Mouse (Mus musculus) frontal cortex, postnatal 25 days (tissue): Measurements from ENCODE around the gene Nsl1.

ENCODE experiments used
- DNase-seq, 2 experiments: peaks; one replicate each; pipeline ENCODE4 v3.0.0; 2022; ENCODE audit warnings: low spot score in 2 of 2

Gene Nsl1

DNA sequence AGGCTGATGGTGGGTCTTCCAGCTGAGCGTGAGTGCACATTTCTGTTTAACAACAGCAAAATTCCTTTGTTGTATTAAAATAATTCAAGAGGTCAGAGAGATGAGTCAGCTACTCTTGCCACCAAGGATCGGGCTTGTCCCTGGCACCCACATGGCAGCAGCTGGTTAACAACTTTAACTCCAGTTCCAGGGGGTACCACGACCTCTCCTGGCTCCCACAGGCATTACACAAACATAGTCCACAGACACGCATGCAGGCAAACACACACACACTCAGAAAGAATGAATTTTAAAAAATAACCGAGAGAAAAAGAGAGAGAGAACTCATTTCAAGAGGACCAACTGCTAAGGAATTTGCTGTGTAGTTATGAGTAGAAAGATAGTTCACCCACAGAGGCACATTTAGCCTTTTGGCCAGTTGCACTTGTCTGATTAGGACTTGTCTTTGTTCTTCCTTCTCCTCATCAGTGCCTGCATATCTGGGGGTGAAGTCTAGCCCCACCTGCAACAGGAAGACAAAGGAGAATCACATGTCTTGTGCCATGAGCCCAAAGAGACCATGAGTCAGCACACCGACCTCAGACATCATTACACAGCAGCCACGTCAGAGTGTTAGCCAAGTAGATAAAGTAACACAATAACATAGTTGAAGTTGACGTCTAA lies 7.8 kb upstream of the Nsl1 start:
- DNase-seq = no peak

DNA sequence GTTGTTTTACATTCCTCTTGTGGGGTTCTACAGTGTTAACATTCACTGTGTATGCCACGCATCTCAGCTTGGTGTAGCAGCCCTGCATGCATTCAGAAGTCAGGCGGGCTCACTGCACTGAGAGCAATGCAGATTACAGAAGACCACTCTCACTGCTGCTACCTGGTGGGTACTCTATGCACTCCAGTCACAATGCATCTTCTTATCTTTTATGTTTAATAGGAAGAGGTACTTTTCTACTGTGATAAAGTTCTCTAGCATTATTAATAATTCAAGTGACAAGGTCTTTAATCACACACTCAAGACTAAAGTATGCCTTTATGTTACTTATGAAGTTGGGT lies 7.3 kb upstream of the Nsl1 start:
- DNase-seq = no peak

DNA sequence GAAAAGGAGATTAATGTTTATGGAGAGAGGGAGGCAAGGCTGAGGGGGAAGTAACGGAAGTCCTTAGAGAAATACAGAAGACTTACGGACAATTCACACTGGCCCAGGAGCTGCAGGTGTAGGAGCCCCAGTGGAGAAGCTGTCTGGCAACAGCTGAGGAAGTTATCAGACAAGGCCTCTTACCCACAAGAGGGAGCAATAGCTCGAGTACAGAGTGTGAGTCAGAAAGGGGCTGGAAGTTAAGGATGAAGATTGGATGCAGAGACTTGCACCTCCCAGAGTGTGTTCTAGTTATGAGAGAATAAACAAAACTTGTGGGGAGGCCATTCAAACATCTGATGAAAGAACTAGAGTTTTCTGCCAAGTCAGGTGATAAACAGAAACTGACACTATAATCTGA lies 5.4 kb upstream of the Nsl1 start:
- DNase-seq = no peak

DNA sequence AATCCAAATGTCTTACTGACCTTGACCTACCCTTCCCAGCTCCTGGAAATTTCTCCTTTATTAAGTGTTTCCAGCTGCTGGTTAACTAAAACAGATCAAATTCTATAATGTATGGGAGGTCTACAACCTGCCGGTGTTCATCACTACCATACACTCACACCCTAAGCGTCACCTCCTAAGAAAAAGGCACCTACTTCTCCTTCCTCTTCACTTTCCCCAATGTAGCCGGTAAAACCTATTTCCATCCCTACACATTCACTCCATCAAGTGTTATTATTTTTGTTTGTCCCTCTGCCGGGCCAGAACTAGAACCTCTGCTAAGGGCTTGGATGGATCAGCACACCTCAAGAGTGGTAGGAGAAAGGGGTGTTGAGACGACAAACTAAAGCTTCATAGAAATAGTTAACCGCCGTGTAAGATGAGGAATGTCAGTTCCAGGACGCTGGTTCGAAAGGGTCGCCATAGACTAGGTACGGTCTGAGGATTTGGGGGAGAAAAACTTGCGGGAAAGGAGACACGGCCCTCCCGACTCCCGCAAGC lies 501 bp upstream of the Nsl1 start:
- no peak for DNase-seq

DNA sequence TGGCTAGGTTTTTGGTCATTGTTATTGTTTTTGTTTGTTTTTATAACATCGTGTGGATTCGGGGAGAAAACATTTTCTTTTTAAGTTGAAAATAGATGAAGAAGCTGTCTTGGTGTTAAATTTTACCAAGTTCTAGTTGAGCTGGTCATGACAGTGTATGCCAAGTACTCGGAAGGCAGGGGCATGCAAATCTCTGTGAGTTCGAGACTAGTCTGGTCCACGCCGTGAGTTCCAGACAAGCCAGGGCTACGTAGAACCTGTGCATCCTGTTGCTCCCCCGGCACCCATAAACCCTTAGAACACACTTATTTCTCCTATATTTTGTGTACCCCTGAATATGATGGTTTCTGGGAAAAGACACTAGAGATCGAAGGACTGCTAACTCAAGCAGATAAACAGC lies 888 bp downstream of the Nsl1 start:
- no peak for DNase-seq

DNA sequence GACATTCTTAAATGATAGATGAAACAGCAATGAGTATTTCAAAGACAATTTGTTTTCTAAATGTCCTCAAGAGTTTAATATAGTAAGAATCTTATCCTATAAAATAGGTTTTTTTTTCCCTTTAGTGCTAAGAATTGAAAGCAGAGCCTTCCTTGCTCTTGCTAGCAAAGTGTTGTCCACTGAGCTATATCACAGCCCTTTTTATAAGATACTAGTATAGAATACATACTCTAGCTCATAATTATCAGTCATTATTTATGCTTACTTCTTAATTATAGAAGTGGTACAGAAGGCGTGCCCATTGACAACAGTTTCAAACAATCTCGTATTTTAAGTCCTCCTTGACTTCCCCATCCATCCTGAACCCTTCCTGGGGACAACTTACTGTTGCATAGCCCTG lies 1.7 kb downstream of the Nsl1 start:
- no peak for DNase-seq

DNA sequence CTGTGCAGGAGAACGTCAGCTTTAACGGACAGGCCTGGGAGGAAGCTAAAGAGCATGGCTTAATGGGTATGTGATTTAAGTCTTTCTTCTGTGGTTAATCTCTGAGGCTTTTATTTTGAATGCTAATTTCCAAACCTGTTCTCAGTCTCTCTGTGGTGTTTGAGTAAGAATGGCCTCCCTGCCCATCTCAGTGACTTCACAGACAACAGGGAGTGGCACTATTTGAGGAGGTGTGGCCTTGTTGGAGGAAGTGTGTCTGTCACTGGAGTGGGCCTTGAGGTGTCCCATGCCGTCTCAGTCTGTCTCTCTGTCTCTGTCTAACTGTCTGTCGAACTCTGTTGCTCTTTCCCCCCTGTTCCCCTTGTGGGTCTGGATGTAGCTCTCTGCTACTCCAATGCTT lies 2.4 kb downstream of the Nsl1 start:
- DNase-seq = no peak

DNA sequence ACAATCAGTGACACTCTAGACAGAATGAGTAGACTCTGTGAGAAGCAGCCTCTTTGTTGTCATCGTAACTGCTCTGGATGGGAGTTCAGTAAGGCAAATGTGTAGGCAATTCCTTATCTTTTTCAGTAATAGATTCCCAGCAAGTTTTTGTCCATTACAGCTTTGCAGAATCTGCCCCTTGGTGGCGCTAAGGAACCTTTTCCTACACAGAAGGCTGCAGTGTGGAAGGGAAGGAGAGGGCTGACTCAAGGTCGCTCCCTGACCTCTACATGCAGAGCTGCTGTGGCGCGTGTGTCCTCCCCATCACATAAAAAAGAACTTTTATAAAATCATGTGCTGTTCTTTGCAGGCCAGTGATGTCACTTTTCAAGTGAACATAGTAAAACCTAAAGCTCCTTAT lies 5.6 kb downstream of the Nsl1 start:
- no peak for DNase-seq

DNA sequence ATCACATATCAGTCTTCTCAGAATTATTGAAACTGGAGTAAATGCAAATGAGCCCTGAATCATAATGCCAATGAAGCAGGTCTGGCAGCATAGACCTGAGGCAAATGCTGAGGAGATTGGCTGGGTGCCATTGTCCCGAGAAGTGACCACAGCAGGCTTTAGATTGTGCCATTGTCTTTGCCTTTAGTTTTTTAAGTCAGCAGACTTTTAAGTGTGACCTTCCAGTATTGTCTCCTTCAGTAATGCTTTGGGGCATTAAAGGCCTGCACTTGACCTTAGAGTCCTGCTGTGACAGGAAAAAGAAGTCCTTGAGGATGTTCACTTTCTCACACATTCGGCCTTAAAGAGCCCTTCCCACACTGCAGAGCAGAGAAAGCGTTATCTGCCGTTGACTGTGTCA lies 7.4 kb downstream of the Nsl1 start:
- no peak for DNase-seq

DNA sequence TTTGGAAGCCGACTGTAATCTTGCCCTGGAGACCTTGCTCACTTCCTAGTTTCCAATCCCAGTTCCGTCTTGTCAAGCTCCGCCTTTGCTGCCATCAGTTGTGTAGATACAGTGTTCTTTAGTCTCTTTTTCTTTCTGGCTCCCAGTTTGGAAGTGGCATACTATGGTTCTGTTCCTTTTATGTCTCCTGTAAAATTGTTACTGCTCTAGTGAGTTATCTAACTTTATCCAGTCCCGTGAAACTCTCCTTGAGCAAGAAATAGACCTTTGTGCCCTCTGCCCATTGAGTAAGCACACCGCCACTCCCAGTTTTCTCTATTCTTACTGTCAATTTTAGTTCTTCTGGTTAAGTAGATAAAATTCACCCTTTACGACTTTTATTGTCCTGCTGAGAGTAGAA lies 8.8 kb downstream of the Nsl1 start:
- DNase-seq = no peak

DNA sequence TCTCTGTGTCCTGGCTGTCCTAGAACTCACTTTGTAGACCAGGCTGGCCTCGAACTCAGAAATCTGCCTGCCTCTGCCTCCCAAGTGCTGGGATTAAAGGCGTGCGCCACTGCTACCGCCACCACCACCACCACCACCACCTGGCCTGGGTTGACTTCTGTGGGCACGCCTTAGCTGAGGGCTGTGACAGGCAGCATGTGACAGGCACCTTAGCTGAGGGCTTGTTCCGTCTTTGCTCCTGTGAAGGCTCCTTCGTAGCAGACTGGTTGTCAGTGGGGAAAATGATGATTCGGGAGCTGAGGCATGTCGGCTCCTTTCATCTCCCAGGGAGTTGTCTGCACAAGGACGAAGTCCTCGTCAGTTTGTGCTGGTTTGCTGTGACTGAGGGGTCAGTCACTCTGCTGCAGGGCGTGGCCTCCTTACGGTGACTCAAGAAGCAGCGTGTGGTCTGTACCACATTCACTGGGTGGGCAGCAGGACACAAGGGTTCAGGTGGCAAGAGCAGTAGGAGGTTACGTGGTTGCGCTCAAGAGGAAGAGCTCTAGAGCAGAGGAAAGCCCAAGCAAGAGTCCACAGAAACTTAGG lies 9.6 kb downstream of the Nsl1 start:
- DNase-seq = no peak

DNA sequence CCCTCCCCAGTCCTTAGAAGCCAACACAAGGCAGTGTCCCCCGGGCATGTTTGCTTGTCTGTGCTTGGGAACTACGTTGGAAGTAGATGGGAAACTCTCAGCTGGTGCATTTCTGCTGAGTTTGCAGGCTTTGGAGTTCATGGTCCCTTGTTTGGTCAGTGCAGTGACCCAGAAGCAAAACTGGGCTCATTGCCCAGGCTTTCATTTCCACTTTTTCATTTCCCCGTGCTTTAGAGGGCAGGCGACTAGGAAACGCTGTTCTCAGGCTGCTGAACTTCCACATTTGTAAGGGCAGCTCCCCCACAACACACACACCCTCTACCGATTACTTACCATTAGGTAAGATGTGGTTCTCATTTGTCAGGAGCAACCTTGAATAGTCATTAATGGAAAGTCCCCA lies 10.2 kb downstream of the Nsl1 start:
- DNase-seq = no peak

DNA sequence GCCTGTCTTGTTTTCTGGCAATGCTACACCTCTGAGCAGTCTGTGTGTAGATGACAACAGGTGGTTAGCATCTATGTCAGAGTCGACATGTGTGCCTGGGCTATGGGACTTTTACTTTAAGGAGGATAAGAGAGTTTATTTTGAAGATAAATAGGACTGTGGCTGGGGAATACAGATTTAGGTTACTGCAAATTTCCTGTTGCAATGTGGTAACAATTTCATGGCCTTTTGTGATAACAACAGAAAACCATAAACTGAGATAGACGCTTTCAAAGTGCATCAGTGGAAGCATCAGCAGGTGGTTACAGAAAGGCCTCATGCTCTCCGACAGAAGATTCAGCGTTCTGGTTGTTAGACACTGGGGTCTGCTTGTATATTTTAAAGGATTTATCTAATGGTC lies 10.7 kb downstream of the Nsl1 start:
- no peak for DNase-seq

DNA sequence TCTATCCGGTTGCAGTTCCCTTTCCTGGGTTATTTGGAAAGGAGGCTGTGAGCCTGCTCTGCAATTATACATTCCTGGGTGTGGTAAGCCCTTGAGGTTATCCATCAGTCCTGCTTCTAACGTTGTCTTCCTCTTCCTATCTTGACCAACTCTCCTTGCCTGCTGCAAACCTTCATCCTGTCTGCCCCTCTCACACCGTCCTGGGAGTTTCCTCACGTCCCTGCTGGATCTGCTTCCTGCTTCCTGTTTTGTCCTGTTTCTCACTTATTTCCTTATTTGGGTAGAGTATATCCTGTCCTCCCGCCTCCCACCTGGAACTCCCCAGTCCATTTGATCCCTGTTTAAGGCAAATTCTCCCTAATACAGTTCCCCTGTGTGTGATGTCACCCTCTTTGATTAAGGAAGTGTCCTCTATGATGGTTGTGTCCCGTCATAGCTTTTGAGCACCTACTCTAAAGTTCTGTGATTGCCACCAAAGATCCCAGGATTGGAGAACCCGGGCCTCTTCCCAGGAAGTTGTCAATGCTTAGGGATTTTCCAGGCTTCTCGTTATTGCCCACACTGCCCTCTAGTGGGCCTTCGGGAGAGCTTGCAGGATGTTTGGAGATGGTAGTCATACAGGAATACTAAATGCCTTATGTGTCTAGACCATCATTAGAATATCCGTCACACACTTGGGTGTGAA lies 12.5 kb downstream of the Nsl1 start:
- DNase-seq = peak in 1 of 2 experiments; percentile 35

DNA sequence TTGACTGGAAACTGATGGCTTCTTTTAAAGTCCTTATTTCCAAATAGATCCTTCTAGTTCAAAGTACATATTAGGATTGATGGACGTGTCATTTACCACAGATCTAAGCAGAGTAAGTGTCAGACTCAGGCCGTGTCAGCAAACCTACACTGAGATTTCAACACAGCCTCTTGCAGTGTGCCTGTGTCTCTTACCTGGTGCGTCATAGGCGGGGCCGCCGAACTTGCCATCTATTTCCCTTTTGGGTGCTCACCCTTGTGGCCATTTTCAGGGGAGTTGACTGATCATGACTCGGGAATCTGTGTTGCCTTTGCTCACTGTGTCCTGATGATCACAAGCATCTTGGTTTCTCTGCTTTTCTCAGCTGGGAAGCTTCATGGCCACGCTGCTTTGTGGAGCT lies 20.4 kb downstream of the Nsl1 start:
- DNase-seq = no peak

DNA sequence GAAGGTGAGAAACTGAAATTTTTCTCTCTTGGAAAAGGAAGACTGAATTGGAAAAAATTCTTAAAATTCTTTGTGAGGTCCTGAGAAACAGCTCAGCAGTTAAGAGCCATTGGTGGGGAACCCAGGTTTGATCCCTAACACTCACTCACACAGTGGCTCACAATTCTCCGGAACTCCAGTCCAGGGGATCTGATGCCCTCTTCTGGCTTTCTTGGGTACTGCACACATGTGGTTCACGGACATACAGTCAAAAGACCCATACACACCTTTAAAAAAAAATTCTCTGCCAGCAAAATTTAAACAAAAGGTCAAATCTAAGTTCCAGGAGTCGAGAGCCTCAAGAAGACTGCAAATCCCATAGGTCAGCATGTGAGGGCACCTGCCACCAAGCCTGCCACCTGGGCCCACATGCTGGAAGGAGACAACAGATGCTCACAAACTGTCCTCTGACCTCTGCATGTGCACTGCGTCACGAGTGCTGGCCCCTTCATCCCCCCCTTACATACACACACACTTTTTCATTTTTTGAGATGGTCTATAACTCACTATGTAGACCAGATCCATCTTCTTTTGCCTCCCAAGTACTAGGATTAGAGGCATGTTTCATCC lies 22.2 kb downstream of the Nsl1 start:
- DNase-seq = peak in 1 of 2 experiments; percentile 35

DNA sequence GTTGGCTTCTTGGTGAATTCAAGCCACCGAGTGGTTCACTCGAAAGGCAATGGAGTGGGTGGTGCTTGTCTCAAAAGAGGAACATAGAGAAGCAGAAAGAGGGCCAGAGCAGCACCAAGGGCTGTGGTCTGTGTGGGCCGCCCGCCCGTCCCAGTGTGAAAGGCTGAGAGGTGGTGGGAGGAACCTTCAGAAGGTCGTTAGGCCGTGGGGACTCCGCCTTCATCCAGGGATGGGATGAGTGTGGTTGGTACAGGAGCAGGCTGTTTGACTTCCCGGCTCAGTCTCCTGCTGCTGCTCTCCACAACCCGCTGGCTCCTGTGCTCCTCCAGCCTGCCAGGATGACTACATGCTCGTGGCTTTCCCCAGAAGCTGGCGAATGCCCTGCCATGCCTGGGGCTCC lies 22.8 kb downstream of the Nsl1 start:
- no peak for DNase-seq

DNA sequence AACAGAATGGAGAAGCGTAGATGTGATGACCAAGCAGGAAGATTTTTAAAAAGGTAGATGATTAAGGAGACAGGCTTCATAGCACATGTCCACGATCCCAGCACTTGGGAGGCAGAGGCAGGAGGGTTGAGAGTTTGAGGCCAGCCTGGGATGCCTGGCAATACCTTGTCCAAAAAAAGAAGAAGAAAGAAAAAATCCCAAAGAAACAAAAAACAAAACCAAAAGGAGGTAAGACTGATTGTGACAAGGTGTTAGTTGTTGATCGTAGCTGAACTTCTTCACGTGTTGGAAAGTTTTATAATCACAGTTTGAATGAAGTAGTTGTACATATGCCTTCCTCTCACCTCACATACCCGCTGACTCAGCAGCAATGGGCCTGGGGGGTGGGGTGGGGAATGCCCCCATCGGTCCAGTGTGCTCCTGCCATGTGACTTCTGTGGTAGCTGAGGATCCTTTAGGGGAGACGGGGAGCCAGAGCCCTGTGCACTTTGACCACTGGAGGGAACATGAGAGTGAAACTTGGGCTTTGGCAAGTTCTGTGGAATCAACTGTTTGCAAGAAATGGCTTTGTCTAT lies 23.6 kb downstream of the Nsl1 start:
- DNase-seq = no peak

DNA sequence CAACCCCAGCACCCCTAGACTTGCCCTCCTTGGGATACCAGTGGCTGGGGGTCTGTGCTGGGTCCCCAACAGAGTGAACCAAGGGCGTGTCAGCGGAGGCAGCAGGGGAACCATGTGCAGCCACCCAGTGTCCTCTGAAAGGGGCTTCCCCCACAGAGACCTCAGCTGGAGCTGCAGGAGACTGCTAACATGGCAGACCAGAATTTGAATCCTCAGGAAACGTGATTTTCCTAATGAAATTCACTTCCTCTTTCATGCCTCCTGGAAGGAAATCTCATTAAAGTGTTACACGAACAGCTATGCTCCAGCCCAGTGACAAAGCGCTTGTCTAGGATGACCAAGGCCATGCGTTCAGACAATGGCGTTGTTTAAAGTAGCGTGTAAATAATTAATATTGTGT lies 24.1 kb downstream of the Nsl1 start:
- DNase-seq = no peak

DNA sequence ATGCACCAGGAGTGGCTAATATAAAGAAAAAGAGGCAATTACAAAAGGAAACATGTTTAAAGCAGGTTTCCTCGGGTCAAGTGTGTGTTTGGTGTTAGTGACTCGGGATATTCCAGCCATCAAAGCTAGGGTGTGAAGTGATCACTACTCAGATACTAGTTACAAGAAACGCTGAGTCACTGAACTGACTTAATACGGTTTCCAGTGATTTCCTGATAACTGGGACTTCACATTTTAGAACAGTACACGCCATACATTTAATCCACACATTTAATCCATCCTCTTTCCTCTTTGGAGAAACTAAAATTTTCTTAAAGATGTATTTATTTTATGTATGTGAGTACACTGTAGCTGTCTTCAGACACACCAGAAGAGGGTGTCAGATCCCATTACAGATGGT lies 25.1 kb downstream of the Nsl1 start:
- no peak for DNase-seq

DNA sequence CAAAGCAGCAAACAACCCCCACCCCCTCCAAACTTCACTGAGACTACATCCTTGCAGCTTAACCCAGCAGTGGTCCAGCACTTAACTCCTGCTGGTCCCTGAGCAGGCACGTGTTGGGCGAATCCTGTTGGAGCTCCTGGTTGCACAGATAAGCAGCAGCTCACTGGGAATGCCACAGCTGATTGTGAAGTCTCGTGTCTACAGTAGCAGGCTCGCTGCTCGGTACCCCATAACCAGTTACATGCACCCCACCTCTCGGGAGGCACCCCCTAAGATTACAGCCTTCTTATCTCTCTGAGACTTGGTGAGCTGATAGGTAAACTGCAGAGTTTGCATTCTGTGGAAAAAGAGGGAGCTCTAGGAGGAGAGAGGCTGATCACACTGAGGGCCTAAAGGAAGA lies 26.5 kb downstream of the Nsl1 start:
- DNase-seq = no peak

DNA sequence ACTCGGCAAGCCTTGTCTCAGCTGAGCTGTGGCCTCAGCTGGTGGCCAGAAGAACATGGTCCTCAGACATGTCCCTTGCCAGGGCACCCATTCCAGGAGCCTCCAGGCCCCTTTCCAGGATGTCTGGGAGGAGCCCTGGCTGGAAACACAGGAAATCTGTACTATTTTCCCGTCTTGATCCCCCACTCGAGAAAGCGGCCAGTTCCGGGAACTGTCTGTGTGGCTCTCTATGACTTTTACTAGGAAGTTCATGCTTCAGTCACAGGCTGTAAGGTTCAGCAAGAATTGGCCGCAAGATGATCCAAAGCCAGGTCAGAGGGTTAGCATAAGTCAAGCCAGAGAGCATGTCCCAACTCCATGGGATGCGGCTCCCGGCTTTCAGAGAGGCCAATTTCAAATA lies 29.2 kb downstream of the Nsl1 start:
- DNase-seq = no peak

DNA sequence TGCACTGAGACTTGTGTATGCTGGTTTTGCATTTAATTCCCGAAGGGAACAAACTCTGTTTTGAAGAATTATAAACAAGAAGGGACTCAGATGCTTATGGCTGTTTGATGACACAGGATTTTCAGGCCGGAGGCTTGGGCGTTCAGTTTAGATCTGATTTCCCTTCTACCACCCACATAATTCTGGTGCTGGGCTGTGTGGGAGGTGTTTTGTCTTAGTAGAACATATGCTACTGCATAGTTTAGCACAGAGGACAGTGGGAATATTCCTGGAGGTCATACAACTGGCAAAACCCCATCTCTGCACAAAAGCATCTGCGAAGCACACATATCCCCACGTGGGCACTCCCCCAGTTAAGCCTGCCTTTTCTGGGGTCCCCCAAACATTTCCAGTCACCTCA lies 30.8 kb downstream of the Nsl1 start:
- DNase-seq = no peak
